Mouse (Mus musculus): ENCODE results near the gene Prss16.

DNA sequence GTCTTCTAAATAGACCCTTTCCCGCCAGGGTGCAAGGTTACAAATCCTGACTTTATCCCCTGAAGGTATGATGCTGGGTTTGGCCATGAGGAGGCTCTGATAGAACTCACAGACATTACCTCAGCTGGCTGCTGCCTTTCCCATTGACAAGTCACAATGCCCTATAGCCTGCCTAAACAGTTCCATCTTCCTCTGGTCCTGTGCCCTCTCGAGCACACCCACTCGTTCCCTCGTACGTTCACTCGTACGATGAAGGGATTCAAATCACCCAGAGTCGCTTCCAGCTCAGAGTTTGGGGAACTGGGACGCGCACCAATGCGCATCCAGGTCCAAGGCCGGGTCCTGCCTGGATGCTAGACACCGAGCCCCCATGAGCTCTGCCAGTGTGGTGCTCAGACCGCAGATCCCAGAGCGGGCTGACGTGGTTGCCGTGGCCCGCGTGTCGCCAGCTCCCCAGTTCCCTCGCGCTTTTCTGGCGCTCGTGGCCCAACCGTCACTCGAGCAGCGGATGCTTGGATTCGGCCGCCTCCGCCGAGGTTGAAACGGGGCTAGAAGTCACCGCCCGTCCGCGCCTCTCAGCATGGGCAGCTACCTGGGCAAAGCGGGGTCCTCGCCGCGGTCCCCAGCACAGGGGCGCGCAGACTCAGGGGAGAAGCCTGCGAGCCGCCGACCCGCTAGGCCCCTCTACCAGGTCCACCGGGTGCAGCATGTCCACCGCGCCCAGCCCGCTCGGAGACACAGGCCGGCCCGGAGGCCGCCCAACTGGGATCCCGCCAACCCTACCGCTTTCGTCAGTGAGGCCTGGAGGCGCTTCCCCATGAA, 28.4 kb downstream of the Prss16 start, which contains the start of gene Pom121l2:
- no peak for TF ChIP-seq CTCF (IDR thresholded peaks at IDR 0.05; ENCODE audit: borderline replicate concordance, insufficient read depth, low read depth, low read length)
- no peak for TF ChIP-seq POLR2A (IDR thresholded peaks at IDR 0.05; ENCODE audit: borderline replicate concordance, insufficient read depth, low read length)
